Comparison of ENCODE assay signal across 10 mouse cellular contexts in genomic region chr9:47579464-47579863, GRCm38 (mm10). TPM values are rescaled to one million over a fixed set of nuclear protein-coding genes. Genes with fewer than 3 reads are reported as not detected.
"Had no signal": no experiment of that assay in that cellular context is flagged by ENCODE, and none has a peak within 500 bp of the region (broad histone marks: within the 10 kb centered on the region; RNA-seq: fewer than 3 reads in every experiment).

No protein-coding gene starts in this region.

- DNase-seq: kidney, adult 2 months; kidney, postnatal 25 days; liver, embryonic 13.5 days; lung, adult 2 months; lung, postnatal 14 days; lung, postnatal 4 days; midbrain, embryonic 14.5 days; right cerebral cortex, postnatal 25 days; thymus, postnatal 25 days had no signal

RNA-seq across cellular contexts. Expression of gene Cadm1, which starts 49.5 kb away (rescaled TPM):
- total RNA-seq: megakaryocyte-erythroid progenitor cell, adult 5-6 weeks had no signal
